Mouse (Mus musculus) liver, embryonic 15.5 days (tissue): ENCODE results near the gene Alg13. TPM values are rescaled to one million over a fixed set of nuclear protein-coding genes. Genes with fewer than 3 reads are reported as not detected.

Source experiments
- ATAC-seq: fragments of 200-750 bp; cut with Nextera tagmentation; 2 replicates; pipeline ENCODE4 v1.8.0; 2017; ENCODE audit warnings: moderate number of reproducible peaks, mild to moderate bottlenecking, moderate library complexity; ENCODE audit not compliant: insufficient read depth
- H3K27ac ChIP-seq: fragments of 300-500 bp; sonication (generic); replicated peaks from 2 replicates; pipeline ENCODE4 v1.5.1; 2015; ENCODE audit warnings: mild to moderate bottlenecking, inconsistent platforms
- H3K27me3 ChIP-seq: fragments of 300-500 bp; sonication (generic); 2 replicates; pipeline ENCODE4 v1.6.1; 2015; ENCODE audit warnings: mild to moderate bottlenecking, inconsistent platforms
- H3K36me3 ChIP-seq: fragments of 300-500 bp; sonication (generic); replicated peaks from 2 replicates; pipeline ENCODE4 v1.6.1; 2015; ENCODE audit warnings: moderate library complexity, mild to moderate bottlenecking, inconsistent platforms
- H3K4me1 ChIP-seq: fragments of 300-500 bp; sonication (generic); replicated peaks from 2 replicates; pipeline ENCODE4 v1.6.1; 2015; ENCODE audit warnings: inconsistent platforms
- H3K4me2 ChIP-seq: fragments of 300-500 bp; sonication (generic); 2 replicates; pipeline ENCODE4 v1.6.1; 2015; ENCODE audit warnings: moderate library complexity, mild to moderate bottlenecking, inconsistent platforms
- H3K4me3 ChIP-seq: fragments of 300-500 bp; sonication (generic); replicated peaks from 2 replicates; pipeline ENCODE4 v1.5.1; 2015; ENCODE audit warnings: mild to moderate bottlenecking, inconsistent platforms
- H3K9ac ChIP-seq: fragments of 300-500 bp; sonication (generic); 2 replicates; pipeline ENCODE4 v1.6.1; 2015; ENCODE audit warnings: moderate library complexity, mild to moderate bottlenecking, inconsistent platforms
- H3K9me3 ChIP-seq: fragments of 300-500 bp; sonication (generic); replicated peaks from 2 replicates; pipeline ENCODE4 v1.6.1; 2016; ENCODE audit warnings: inconsistent platforms
- WGBS: fragments of 180-500 bp; shearing (Covaris S2); methylation state at CpG from one replicate; pipeline ENCODE4 v1.1.7; 2015; ENCODE audit warnings: mixed read lengths; ENCODE audit not compliant: insufficient replicate concordance; 5-methylcytosine and 5-hydroxymethylcytosine counted together
- polyA plus RNA-seq: library from polyadenylated mRNA; unstranded; fragments of >200 nt; fragmentation: Nextera tagmentation; extraction: Ambion mirVana; gene quantifications from 2 replicates; pipeline ENCODE4 v1.2.1, GENCODE M21; 2015

Gene Alg13
- 6.9 and 7.9 TPM in 2 replicates for polyA plus RNA-seq

- Histone ChIP-seq H3K9me3 (no peaks in the 10 kb centered on the region), H3K9ac (peak within 1 kb of the TSS; percentile 65), H3K27me3 (no peaks in the 10 kb centered on the region), H3K36me3 (no peaks in the 10 kb centered on the region), H3K4me2 (peak within 1 kb of the TSS; percentile 81), H3K4me1 (no peaks in the 10 kb centered on the region; the same call in 1 of the 2 replicates), H3K4me3 (peak within 1 kb of the TSS; percentile 70), H3K27ac (peak within 1 kb of the TSS; percentile 65)
- WGBS = 11% methylated on average over 47 of the region's 47 CpGs
- ATAC-seq = peak; percentile 83
Measured at GRCm38 (mm10) chrX:144317548-144318163, at the start of gene Alg13. Gene Alg13 (plus strand): TSS chrX:144317804.

GRCm38 (mm10) chrX:144268606-144269005 lies 49.0 kb upstream of the Alg13 start:
- Histone ChIP-seq H3K4me2 (no peak overlapping the region), H3K9me3 (no peaks in the 10 kb centered on the region), H3K36me3 (no peaks in the 10 kb centered on the region), H3K4me1 (no peaks in the 10 kb centered on the region), H3K9ac (no peak overlapping the region), H3K27me3 (no peaks in the 10 kb centered on the region), H3K4me3 (no peak overlapping the region), H3K27ac (no peak overlapping the region)
- 25% methylated on average over 1 of the region's 1 CpGs for WGBS
- ATAC-seq = no peak

- H3K9me3 ChIP-seq = no peaks in the 10 kb centered on the region
- no peak overlapping the region for H3K4me2 ChIP-seq
- ATAC-seq = no peak
- no peaks in the 10 kb centered on the region for H3K27me3 ChIP-seq
- no peaks in the 10 kb centered on the region for H3K4me1 ChIP-seq
- H3K9ac ChIP-seq = no peak overlapping the region
- WGBS = 61% methylated on average over 2 of the region's 2 CpGs
- no peaks in the 10 kb centered on the region for H3K36me3 ChIP-seq
- H3K4me3 ChIP-seq = no peak overlapping the region
- no peak overlapping the region for H3K27ac ChIP-seq
Measured at GRCm38 (mm10) chrX:144301476-144301875, 16.1 kb upstream of the Alg13 start.

GRCm38 (mm10) chrX:144305659-144306058 lies 11.9 kb upstream of the Alg13 start:
- ATAC-seq = no peak
- Histone ChIP-seq H3K4me2 (no peak overlapping the region), H3K4me1 (no peaks in the 10 kb centered on the region), H3K9ac (no peak overlapping the region), H3K27ac (no peak overlapping the region), H3K9me3 (no peaks in the 10 kb centered on the region), H3K36me3 (no peaks in the 10 kb centered on the region), H3K27me3 (no peaks in the 10 kb centered on the region), H3K4me3 (no peak overlapping the region)
- WGBS = 62% methylated on average over 2 of the region's 2 CpGs

- no peak overlapping the region for H3K9ac ChIP-seq
- H3K27ac ChIP-seq = no peak overlapping the region
- H3K4me2 ChIP-seq = no peak overlapping the region
- H3K4me3 ChIP-seq = no peak overlapping the region
- ATAC-seq = no peak
- no peaks in the 10 kb centered on the region for H3K36me3 ChIP-seq
- no peaks in the 10 kb centered on the region for H3K4me1 ChIP-seq
- H3K9me3 ChIP-seq = no peaks in the 10 kb centered on the region
- WGBS = 51% methylated on average over 2 of the region's 2 CpGs
- no peaks in the 10 kb centered on the region for H3K27me3 ChIP-seq
Measured at GRCm38 (mm10) chrX:144314041-144314440, 3.6 kb upstream of the Alg13 start.

GRCm38 (mm10) chrX:144315028-144315427 lies 2.6 kb upstream of the Alg13 start:
- 30% methylated on average over 5 of the region's 5 CpGs for WGBS
- no peak overlapping the region for H3K4me3 ChIP-seq

GRCm38 (mm10) chrX:144316004-144316403 lies 1.6 kb upstream of the Alg13 start:
- no peaks in the 10 kb centered on the region for H3K9me3 ChIP-seq
- no peak overlapping the region for H3K27ac ChIP-seq
- H3K27me3 ChIP-seq = no peaks in the 10 kb centered on the region
- H3K36me3 ChIP-seq = no peaks in the 10 kb centered on the region
- no peak overlapping the region for H3K4me3 ChIP-seq
- H3K4me2 ChIP-seq = no peak overlapping the region
- 59% methylated on average over 5 of the region's 5 CpGs for WGBS
- H3K4me1 ChIP-seq = no peaks in the 10 kb centered on the region; the same call in 1 of the 2 replicates
- ATAC-seq = no peak
- no peak overlapping the region for H3K9ac ChIP-seq

More at GRCm38 (mm10) chrX:144315028-144315427, 2.6 kb upstream of the Alg13 start:
- no peak overlapping the region for H3K27ac ChIP-seq
- H3K9ac ChIP-seq = no peak overlapping the region
- no peaks in the 10 kb centered on the region for H3K9me3 ChIP-seq
- H3K4me2 ChIP-seq = no peak overlapping the region
- no peak for ATAC-seq
- no peaks in the 10 kb centered on the region for H3K27me3 ChIP-seq
- H3K4me1 ChIP-seq = no peaks in the 10 kb centered on the region; the same call in 1 of the 2 replicates
- H3K36me3 ChIP-seq = no peaks in the 10 kb centered on the region

GRCm38 (mm10) chrX:144318164-144318979 lies 768 bp downstream of the Alg13 start:
- WGBS = 17% methylated on average over 44 of the region's 53 CpGs
- peak; percentile 83 for ATAC-seq
- peak overlapping the region; percentile 81 for H3K4me2 ChIP-seq
- H3K9me3 ChIP-seq = no peaks in the 10 kb centered on the region
- H3K27me3 ChIP-seq = no peaks in the 10 kb centered on the region
- no peaks in the 10 kb centered on the region for H3K36me3 ChIP-seq
- peak overlapping the region; percentile 65 for H3K27ac ChIP-seq
- no peaks in the 10 kb centered on the region; the same call in 1 of the 2 replicates for H3K4me1 ChIP-seq
- H3K4me3 ChIP-seq = peak overlapping the region; percentile 70
- peak overlapping the region; percentile 65 for H3K9ac ChIP-seq

- no peaks in the 10 kb centered on the region for H3K9me3 ChIP-seq
- no peaks in the 10 kb centered on the region for H3K36me3 ChIP-seq
- H3K9ac ChIP-seq = no peak overlapping the region
- no peak overlapping the region for H3K27ac ChIP-seq
- H3K4me2 ChIP-seq = peak overlapping the region; percentile 81
- no peaks in the 10 kb centered on the region; the same call in 1 of the 2 replicates for H3K4me1 ChIP-seq
- H3K4me3 ChIP-seq = peak overlapping the region; percentile 70; the same call in 1 of the 2 replicates
- WGBS = 41% methylated on average over 9 of the region's 9 CpGs
- no peaks in the 10 kb centered on the region for H3K27me3 ChIP-seq
- no peak for ATAC-seq
Measured at GRCm38 (mm10) chrX:144319366-144319765, 1.8 kb downstream of the Alg13 start.

GRCm38 (mm10) chrX:144325375-144325774 lies 7.8 kb downstream of the Alg13 start:
- Histone ChIP-seq H3K4me1 (no peaks in the 10 kb centered on the region), H3K4me3 (no peak overlapping the region), H3K9me3 (no peaks in the 10 kb centered on the region), H3K9ac (no peak overlapping the region), H3K27me3 (no peaks in the 10 kb centered on the region), H3K36me3 (no peaks in the 10 kb centered on the region), H3K27ac (no peak overlapping the region), H3K4me2 (no peak overlapping the region)
- ATAC-seq = no peak

- Histone ChIP-seq H3K9ac (no peak overlapping the region), H3K4me2 (no peak overlapping the region), H3K4me3 (no peak overlapping the region), H3K36me3 (no peaks in the 10 kb centered on the region), H3K27ac (no peak overlapping the region), H3K27me3 (no peaks in the 10 kb centered on the region), H3K9me3 (no peaks in the 10 kb centered on the region), H3K4me1 (no peaks in the 10 kb centered on the region)
- no peak for ATAC-seq
- WGBS = 63% methylated on average over 8 of the region's 8 CpGs
Measured at GRCm38 (mm10) chrX:144335332-144336015, 17.9 kb downstream of the Alg13 start.
